Mouse (Mus musculus) layer of hippocampus, adult 9-11 months (tissue): ENCODE data around the gene Psma1.

Experiments
- DNase-seq: peaks from one replicate; pipeline ENCODE4 v3.0.0; 2022

Psma1 gene

DNA sequence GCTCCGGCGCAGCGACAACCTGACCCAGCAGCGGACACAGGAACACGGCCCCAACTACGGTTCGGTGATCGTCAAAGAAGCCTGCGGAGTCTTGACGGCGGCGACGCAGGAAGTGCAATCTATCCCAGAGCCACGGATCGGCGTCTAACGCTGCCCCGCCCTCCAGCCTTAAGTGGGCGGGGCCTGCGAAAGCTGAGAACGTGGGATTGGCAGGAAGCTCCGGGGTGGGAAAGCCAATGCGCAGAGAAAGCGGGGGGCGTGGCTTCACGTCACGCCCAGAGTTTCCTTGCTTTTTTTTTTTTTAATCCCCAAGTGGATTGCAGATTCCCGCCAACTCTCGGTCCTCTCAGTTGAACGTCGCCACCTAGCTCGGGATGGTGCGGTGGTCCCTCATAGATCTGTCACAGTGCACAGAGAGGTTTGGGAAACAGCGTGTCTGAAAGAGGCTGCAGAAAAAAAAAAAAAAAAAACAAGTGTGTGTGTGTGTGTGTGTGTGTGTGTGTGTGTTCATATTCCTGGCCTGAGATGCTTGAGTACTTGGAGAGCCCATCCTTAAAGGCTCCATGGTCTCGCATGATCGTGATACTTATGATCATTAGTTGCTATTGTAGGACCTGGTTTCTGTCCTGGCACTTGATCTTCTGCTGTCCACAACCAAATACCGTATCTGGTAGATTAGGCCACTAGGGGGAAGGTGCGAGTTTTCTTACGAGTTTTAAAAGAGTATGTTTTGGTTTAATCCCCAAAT, at the start of gene Psma1:
Gene Psma1, minus strand, starts transcription at position 114 of the 748 bp plus-strand sequence.
- peak; percentile 97 for DNase-seq

DNA sequence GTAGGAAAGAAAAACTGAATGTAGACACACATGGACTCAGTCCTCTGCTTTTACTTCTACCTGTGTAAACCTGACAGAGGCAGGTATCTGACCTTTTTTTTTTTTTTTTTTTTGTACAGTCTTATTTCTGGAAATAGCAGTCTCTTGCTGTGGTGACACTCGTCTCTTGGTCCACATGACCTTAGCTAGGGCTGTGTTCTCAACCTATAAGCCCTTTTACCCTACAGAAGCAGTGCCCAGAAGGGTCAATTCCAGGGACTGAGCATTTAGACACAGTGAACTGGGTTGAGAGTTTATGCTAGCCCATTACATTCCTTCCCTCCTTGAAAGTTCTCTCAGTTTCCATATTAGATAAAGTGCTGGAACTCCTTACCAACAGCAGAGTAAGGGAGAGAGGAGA, 47.6 kb upstream of the Psma1 start:
- no peak for DNase-seq

DNA sequence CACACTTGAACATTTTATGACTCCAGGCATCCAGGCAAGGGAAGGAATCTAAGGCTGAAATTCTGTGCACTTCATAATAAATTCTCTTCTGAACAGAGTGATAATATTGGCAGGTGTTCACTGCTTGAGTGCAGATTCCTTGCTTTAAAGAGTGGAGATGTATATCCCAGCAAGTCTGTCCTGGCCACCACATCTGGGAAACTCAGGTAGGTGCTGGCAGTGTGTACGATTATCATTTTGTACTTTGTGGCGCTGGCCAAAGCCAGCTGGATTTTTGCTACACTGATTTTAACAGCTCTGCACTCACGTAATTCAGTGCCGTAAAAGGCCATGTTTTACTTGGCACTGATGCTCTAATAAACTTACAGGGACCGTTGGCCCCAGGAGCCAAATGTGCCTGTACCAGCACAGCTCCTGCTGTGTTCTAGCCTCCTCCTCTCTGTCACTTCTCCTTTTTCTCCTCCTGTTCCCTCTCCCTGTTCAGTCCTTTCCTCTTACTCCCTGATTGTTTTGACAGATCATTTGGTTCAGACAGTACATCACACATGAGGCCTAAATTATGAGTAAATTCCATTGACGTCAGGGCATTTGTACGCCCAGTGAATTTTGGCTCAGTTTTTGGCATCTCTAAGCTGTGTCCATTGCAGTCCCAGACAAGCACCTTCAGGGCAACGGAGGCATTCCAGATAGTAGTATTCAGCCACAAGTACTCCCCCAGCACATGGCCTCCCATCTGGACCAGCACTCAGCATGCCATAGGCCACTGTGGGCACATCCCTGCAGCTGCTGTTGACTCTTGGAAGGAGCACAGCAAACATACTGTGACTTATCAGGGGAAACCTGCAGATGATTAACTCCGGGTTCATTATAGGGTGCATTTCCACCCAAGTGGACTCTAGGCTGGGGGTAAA, 46.9 kb upstream of the Psma1 start:
- DNase-seq: no peak

DNA sequence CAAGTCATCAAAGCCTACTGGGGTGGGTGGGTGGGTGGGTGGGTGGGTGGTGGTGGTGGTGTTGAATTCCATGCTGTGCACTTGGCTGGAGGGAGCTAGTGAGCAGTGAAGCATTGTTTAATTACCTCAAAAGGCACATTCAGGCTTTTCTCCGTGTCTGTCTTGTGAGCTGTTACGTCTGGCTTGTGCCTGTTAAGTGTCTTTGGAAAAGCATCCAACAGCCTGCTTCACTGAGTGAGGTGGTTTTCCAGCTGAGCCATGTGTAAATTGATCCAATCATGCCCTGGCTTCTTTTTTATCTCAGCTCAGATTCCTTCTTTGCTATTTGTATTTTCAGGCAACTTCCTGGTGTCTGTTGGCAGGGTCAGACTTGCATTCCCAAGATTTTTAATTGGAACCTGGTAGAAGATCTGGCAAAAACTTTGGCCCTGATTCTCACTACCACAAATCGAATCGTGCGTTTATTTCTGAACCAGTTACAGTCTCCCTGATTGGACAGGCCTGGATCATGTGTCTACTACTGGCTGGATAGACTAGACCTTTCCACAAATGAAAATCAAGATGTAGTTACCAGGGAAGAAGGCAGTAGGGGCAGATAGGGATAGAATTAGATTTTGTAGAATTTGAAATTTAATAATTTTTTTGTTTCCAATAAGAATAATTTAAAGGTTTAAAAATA, 45.9 kb upstream of the Psma1 start:
- DNase-seq: no peak

DNA sequence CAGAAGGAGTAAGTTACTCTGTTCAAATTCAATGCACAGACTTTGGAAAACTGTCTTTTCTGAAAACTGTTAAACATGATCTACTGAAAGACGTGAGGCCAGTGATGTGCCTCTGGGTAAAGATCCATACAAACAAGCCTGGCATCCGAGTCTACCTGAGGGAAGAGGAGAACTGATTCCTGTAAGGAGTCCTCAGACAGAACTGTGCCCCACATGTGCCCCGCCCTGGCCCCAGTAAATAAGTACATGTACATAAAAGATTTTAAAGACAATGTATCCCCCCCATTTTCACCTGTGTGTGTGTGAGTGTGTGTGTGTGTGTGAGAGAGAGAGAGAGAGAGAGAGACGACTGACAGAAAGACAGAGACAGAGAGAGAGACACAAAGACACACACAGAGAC, 42.0 kb upstream of the Psma1 start:
- no peak for DNase-seq

DNA sequence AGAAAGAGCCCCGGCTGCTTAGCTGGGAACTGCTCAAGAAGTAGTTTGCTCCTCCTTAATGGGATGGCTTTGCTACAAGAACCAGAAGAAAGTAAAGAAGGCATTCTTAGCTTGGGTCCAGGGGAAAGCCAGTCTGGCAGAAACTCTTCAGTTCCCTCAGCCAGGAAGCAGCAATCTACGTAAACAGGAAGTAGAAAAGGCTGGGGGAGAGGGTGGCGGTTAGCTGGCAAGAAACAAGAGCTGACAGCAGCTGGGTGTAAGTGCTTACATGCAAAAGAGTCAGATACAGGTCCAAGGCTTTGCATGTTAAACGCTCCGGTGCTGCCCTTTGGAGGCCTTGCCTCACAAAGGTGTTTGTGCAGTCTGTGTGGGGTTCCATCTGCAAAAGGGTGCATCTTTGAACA, 41.5 kb upstream of the Psma1 start:
- DNase-seq: peak; percentile 83

DNA sequence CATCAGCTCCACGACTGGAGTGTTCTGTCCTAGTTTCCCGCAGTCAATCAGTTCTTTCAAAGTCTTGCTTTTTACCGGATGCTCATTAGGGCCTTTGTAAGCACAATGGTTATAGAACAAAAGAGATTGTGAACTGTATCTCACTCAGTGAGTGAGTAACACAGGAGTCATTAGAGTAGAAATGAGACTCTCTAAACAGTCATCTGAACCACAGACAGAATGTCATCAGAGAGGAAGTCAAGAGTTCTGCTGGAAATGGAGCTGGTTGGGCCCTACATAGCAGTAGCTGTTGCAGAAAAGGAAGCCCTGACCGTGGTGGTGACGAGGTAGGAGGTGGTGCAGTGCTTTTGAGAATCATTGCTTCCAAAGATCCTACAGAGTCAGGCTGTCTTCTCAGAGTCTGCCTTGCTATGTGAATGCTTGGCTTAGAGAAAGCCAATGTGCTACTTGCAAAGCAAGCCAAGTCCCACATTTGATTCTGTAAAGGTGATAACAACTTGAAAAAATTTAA, 40.5 kb upstream of the Psma1 start:
- DNase-seq: peak; percentile 69

DNA sequence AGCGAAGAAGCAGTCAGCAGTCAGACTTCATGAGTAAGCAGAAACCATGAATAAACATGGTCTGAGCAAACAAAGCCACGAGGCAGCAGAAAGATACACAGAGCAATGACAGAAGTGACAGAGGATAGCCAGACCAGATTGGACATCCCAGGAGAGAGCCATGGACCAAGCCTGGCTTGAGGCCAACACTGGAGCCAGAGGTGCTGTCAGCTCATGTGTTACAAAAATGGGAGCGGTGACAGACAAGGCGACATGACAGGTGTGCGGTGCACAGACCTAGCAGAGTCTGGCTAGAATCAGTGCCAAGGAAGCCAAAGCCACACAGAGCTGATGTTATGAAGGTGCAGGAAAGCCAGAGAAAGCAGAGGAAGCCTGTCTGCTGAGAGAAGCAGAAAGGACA, 35.3 kb upstream of the Psma1 start:
- DNase-seq: no peak

DNA sequence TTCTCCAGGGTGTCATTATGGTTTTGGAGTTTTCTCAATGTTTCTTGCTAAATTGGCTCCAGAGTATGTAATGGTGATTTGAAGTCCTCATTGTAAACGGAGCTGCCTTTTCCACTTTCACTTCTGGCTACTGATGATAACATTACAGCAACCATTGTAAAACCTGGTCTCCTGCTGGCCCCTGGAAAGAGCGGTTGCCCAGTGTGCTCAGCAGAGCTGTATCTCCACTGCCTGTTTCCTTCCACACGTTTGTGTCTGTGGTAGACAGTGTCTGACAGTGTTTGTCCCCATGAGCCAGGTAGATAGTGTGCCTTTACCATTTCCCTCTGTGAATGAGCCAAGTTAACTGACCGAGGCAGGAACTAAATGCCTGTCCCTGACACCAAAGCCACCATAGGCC, 33.1 kb upstream of the Psma1 start:
- DNase-seq: no peak

DNA sequence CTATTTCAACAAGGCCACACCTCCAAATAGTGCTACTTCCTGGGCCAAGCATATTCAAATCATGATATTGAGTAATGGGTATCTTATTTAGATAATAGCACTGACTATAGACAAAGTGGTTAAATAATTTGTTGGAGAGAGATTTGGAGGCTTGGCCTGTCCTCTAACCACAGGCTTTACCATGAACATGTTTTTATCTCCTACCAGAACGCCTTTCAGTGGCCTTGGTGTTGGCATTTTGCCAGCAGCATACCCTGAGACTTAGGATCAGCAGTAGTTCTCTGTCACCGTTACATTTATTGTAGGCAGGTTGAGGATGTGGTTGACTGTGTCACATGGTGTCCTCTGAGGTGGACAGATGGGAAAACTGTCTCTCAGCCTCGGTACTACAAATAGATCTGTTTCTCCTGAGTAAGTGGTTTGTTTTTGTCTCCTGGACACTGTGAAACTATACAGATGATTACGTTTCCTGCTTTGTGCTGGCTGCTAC, 25.4 kb upstream of the Psma1 start:
- peak; percentile 83 for DNase-seq

DNA sequence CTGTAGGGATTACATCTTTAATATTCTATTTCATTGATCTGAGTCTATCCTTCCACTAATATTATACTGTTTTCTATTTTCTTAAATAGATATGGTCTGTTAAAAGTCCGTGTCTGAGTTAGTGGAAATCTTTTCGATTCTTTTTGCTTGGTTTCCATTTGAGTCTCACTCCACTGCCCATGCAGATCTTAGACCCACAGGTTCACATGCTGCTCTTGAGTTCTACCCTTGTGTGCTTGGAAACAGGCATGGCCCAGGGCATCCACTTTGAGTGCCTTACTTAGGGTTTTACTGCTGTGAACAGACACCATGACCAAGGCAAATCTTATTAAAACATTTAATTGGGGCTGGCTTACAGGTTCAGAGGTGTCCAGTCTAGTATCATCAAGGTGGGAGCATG, 24.9 kb upstream of the Psma1 start:
- DNase-seq: no peak

DNA sequence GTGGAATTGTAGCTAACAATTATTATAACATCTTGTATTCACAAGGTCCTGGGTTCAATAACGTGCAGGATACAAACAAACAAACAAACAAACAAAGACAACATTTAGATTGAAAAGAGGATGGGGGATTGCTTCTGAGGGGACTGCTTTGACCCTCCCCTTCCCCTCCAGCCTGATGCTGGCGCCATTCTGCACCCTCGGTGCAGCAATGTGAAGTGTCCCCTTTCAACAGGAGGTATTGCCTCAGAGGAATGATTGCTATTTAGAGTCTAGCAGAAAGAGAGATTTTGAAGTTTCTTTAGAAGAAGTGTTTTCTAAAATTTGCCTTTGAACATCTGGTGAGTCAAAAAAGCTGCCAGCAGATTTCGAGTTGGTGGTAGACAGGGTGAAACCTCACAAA, 23.3 kb upstream of the Psma1 start:
- DNase-seq: no peak

DNA sequence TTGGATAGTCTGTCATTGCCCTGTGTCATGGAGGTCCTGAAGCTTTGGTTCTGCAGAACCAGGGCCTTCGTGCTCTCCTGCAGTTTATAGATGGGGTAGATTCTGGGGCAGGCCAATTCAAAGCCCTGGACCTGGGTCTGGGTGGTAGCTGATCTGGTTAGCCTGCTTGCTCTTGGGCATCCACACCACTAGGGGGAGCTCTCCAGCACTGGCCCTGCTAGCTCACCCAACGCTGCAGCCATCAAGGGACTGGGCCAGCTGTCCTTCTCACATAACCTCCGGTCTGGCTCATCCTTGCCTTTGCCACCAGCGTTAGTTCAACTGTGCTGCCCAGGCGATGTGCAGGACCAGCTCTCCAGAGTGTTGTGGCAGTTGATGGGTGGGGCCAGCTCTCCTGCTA, 18.8 kb upstream of the Psma1 start:
- DNase-seq: no peak

DNA sequence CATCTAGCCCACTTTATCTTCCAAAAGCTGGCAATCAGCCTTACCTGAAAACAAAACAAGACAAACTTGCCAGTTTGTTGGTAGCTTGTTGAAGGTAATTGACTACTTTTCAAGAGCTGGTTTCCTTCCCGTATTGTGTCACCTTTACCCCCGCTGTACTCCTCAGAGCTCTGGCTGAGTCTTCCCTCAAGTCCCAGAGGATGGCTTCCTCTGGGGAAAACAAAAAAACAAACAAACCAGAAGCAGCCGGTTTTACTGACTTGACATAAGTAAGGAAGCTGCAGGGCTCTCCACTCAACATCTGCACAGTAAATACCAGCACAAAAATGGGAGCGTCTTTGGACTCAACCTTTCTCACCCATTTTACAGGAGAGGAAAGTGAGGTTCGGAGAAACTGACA, 18.0 kb upstream of the Psma1 start:
- no peak for DNase-seq

DNA sequence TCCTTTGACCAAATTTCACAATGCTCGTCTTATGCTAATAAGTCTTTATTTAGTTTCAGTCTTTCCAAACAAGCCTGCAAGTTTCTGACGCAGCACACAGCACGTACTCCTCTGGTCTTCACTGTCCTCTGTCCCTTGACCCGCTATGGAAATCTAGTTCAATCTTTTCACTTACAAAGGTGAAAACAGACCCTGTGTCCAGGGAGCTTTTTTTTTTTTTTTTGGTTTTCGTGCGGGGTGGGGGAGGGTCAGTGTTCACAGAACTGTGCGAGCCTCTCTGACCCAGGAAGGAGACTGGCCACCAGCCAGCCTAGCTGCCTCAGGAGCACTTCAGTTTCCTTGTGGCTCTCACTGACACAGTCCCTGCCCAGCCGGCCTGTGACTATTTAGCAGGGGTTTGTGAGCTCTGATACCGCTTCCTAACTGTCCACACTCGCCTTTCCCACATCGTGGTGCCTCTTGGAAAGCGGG, 16.6 kb upstream of the Psma1 start:
- DNase-seq: peak; percentile 83

DNA sequence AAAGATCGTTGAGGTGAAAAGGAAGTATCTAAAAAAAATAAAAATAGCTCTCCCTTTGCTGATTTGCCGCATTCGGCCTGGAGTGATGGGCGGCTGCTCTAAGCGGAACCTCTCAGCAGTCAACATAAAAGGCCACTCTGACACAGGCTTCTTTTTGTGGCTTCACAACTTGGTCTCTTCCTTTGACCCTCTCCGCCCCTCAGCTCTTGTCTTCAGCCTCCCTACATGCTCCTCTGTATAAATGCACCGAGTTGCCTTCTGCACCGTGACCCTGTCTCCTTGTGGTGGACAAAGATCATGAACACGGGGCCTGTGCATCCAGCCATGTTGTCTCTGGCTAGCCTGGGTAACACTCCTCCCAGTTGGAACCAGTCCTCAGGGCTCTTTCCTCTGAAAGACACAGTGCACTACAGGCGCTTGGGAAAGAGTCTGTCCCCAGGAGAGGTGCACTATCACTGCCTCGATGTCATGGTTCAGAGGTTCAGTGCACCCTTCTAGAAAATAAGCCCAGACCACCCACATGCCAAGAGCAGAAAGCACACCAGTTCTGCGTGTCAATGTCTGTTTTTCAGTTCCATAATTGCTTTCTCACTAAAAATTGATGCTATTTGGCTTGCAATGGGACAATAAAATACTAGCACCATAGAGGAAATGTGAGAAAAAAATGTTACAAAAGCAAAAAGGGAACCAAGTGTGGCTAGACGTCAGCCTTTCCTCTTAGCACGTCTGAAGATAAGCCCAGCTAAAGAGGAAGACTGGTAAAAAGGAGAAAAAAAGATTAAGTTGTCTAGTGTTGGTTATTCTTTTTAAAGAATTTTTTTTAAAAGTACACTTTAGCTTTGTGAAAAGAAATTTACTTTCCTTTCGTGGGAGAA, 15.8 kb upstream of the Psma1 start:
- DNase-seq: peak; percentile 69

DNA sequence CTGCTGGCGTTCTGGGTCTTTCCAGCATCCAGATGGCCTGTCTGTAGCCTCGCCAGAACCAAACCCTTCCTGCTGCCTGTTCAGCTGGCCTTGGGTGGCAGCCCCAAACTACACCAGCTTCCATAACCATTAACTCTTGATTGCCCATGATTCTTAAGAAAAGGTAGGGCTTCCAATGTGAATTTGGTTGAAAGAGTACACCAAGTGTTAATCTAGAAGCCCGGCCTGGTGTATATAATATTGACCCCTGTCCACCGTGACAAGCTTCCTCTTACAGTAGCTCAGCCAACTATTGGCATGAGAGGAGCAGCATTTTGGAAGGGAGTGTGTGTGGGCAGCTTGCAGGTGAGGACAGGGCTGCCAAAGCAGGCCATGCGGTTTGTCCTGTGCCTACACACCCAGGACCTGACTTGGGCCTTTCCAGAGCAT, 14.2 kb upstream of the Psma1 start:
- DNase-seq: no peak

DNA sequence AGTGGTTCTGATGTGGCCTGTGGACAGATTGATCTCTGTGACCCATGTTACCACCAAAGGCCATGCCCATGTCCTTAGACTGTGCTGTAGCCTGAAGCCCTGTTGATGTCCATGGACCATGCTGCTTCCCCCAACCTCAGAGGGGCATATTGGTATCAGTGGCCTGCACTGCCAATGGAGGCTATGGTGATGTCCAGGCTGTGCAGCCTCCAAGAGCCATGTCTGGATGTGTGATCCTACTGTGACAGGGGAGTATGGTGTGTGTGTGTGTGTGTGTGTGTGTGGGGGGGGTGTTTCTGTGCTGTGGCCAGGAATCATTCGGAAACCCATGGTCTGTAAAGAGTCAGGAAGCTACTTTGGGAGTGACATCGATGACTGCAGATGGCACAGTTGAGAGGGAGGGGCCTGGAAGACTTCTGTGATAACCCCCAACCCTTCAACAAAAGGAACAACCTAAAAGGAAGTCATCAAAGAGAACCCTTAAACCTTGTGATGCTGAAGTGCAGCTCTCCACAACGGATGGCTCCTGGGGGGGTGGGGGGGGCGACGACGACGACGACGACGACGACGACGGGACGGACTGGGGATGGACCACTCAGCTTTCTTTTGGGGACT, 8.5 kb upstream of the Psma1 start:
- DNase-seq: no peak

DNA sequence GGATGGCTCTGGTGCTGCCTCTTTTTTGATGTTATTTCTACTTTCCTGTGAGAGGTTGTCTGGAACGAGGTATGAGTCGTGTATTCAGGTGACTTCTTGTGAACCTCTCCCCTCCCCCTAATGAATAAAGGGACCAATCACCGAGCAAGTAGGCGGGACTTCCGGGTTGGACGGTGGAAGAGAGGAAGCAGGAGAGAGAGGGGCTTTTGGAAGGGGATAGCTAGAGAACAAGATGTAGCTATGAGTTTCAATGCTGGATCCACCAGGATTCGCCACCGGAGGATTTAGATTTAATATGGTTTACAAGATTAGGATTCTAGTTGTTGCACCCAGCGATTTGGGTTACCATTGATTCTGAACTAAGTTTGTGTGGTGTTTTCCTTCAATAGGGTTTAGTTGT, 7.1 kb upstream of the Psma1 start:
- no peak for DNase-seq

DNA sequence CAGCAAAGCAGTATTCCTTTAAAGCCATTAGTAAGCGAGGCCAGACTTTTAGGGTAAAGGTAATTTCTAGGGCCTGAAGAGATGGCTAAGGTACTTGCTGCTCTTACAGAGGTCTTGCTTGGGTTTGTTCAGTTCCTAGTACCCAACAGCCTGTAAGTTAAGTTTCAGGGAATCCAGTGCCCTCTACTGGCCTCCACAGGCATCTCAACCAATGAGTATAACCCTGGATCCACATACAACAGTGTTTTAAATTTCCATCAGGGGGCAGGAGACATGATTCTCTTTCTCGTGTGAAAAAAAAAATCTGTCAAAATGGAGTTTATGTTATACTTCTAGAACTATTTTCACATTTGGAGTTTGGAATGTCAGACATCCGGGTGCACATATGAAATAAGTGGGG, 5.8 kb upstream of the Psma1 start:
- no peak for DNase-seq

DNA sequence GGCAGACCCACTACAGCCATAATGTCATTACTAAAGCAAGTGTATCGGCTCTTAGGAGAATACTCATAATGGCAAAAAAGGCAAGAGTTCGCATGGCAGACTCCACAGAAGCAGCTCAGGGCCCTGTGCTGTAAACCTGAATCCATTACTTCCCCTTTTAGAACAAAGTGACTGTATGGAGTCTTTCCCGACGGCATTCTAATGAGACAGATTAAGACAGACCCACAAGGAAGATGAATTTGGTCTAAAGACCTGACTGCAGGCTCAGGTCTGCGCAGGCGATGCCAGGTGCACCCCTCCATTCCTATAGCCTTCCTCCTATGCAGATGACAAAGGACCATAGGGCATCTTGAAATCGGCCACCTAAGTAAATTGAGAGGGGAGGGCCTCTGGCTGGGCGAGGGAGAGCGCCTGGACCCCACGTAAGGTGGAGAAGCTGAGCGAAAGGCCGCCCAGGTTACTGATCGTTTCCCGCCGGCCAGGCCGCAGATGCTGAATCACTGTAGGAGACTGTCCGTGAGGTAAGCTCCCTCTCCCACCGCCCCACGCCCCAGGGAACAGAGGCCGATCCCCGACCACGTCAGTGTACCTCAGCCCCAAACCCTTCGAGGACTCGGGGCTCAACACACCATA, 430 bp downstream of the Psma1 start:
- no peak for DNase-seq
